Mouse (Mus musculus): ENCODE results near the gene Rnf133.

GRCm38 (mm10) chr6:23678172-23678571 is 28.1 kb upstream of the Rnf133 start:
- TF ChIP-seq CTCF (IDR thresholded peaks at IDR 0.05; ENCODE audit: low read depth) = no peak
- TF ChIP-seq EP300 (optimal IDR thresholded peaks at IDR 0.05) = no peak
